Mouse (Mus musculus): ENCODE results near the gene AC124502.3.
"Not testable (repeated sequence)": the region's sequence is repeated elsewhere in the genome, so short reads cannot be mapped to it uniquely, and the experiment has no call there.

Gene AC124502.3

GRCm38 (mm10) chr19:5086533-5086932 is 47.8 kb downstream of the AC124502.3 start:
- DNase-seq: not testable (repeated sequence)

- DNase-seq: peak; percentile 98
Observed at GRCm38 (mm10) chr19:5087884-5088728, 49.4 kb downstream of the AC124502.3 start, which contains the start of gene Yif1a. Yif1a (plus strand) TSS chr19:5088538.

GRCm38 (mm10) chr19:5089324-5089723 is 50.6 kb downstream of the AC124502.3 start:
- no peak for DNase-seq

- no peak for DNase-seq
Observed at GRCm38 (mm10) chr19:5092083-5092482, 53.4 kb downstream of the AC124502.3 start.

GRCm38 (mm10) chr19:5093481-5094242 is 55.0 kb downstream of the AC124502.3 start:
- no peak for DNase-seq

GRCm38 (mm10) chr19:5094243-5094632 is 55.5 kb downstream of the AC124502.3 start:
- DNase-seq: peak; percentile 97

GRCm38 (mm10) chr19:5094746-5095417 is 56.2 kb downstream of the AC124502.3 start:
- no peak for DNase-seq

GRCm38 (mm10) chr19:5095887-5096474 is 57.3 kb downstream of the AC124502.3 start:
- DNase-seq: no peak

- no peak for DNase-seq
Observed at GRCm38 (mm10) chr19:5097521-5098362, 59.1 kb downstream of the AC124502.3 start.

- DNase-seq: peak; percentile 82
Observed at GRCm38 (mm10) chr19:5098363-5099143, 59.9 kb downstream of the AC124502.3 start, which contains the start of gene Cnih2. Cnih2 (minus strand) TSS chr19:5098521.

Data from right cerebral cortex, adult 18-20 months (tissue).